Mouse (Mus musculus): ENCODE measurements around the gene Tdrd5. TPM values are rescaled to one million over a fixed set of nuclear protein-coding genes. Genes with fewer than 3 reads are reported as not detected.
A peak's percentile ranks its signal among the peaks of the same experiment; 100 is the strongest.
"Not testable (repeated sequence)": the region's sequence is repeated elsewhere in the genome, so short reads cannot be mapped to it uniquely, and the experiment has no call there.

The Tdrd5 gene
- not detected for total RNA-seq (2021)
- long read RNA-seq, experiment 1, result 0 reads
- long read RNA-seq, experiment 2, result 0 reads

GRCm38 (mm10) chr1:156302911-156303749, at the start of gene Tdrd5:
Gene Tdrd5, minus strand, starts transcription at chr1:156303664.
- intact Hi-C loops (cut with DNase I), result no loop called here
- TF ChIP-seq CTCF (IDR thresholded peaks at IDR 0.05), result no peak
- no peak within 1 kb of the TSS for H3K27ac ChIP-seq
- H3K4me3 ChIP-seq, result peak within 1 kb of the TSS; percentile 71
- DNase-seq, result peak; percentile 22

GRCm38 (mm10) chr1:156352466-156352865, 49.0 kb upstream of the Tdrd5 start:
- intact Hi-C loops (cut with DNase I), result no loop called here
- H3K4me3 ChIP-seq, result no peak overlapping the region
- DNase-seq, result no peak
- H3K27ac ChIP-seq, result no peak overlapping the region
- no peak for TF ChIP-seq CTCF (IDR thresholded peaks at IDR 0.05)

GRCm38 (mm10) chr1:156350441-156350840, 47.0 kb upstream of the Tdrd5 start:
- no peak overlapping the region for H3K27ac ChIP-seq
- no peak for DNase-seq
- intact Hi-C loops (cut with DNase I), result no loop called here
- H3K4me3 ChIP-seq, result no peak overlapping the region
- no peak for TF ChIP-seq CTCF (IDR thresholded peaks at IDR 0.05)

GRCm38 (mm10) chr1:156349031-156349430, 45.6 kb upstream of the Tdrd5 start:
- intact Hi-C loops (cut with DNase I), result no loop called here
- no peak overlapping the region for H3K4me3 ChIP-seq
- no peak for DNase-seq
- no peak for TF ChIP-seq CTCF (IDR thresholded peaks at IDR 0.05)
- H3K27ac ChIP-seq, result no peak overlapping the region

- no peak overlapping the region for H3K27ac ChIP-seq
- H3K4me3 ChIP-seq, result no peak overlapping the region
- intact Hi-C loops (cut with DNase I), result no loop called here
- DNase-seq, result no peak
- no peak for TF ChIP-seq CTCF (IDR thresholded peaks at IDR 0.05)
Observed at GRCm38 (mm10) chr1:156345633-156346032, 42.2 kb upstream of the Tdrd5 start.

GRCm38 (mm10) chr1:156344433-156344832, 41.0 kb upstream of the Tdrd5 start:
- no peak for TF ChIP-seq CTCF (IDR thresholded peaks at IDR 0.05)
- intact Hi-C loops (cut with DNase I), result no loop called here

GRCm38 (mm10) chr1:156340847-156341246, 37.4 kb upstream of the Tdrd5 start:
- intact Hi-C loops (cut with DNase I), result no loop called here

More at GRCm38 (mm10) chr1:156344433-156344832, 41.0 kb upstream of the Tdrd5 start:
- no peak overlapping the region for H3K27ac ChIP-seq
- H3K4me3 ChIP-seq, result no peak overlapping the region
- no peak for DNase-seq

GRCm38 (mm10) chr1:156323126-156323525, 19.7 kb upstream of the Tdrd5 start:
- no peak for TF ChIP-seq CTCF (IDR thresholded peaks at IDR 0.05)
- intact Hi-C loops (cut with DNase I), result no loop called here
- Histone ChIP-seq H3K4me3 (no peak overlapping the region), H3K27ac (no peak overlapping the region)
- DNase-seq, result no peak

More at GRCm38 (mm10) chr1:156340847-156341246, 37.4 kb upstream of the Tdrd5 start:
- Histone ChIP-seq H3K4me3 (no peak overlapping the region), H3K27ac (no peak overlapping the region)
- TF ChIP-seq CTCF (IDR thresholded peaks at IDR 0.05), result no peak
- DNase-seq, result no peak

GRCm38 (mm10) chr1:156310630-156311029, 7.2 kb upstream of the Tdrd5 start, which contains the start of gene Nphs2:
Gene Nphs2, plus strand, starts transcription at chr1:156310727.
- H3K4me3 ChIP-seq, result no peak within 1 kb of the TSS
- TF ChIP-seq CTCF (IDR thresholded peaks at IDR 0.05), result no peak
- intact Hi-C loops (cut with DNase I), result no loop called here
- DNase-seq, result no peak
- no peak within 1 kb of the TSS for H3K27ac ChIP-seq

GRCm38 (mm10) chr1:156308595-156308994, 5.1 kb upstream of the Tdrd5 start:
- TF ChIP-seq CTCF (IDR thresholded peaks at IDR 0.05), result no peak
- H3K4me3 ChIP-seq, result no peak overlapping the region
- DNase-seq, result no peak
- no peak overlapping the region for H3K27ac ChIP-seq
- intact Hi-C loops (cut with DNase I), result no loop called here

GRCm38 (mm10) chr1:156290016-156290415, 13.4 kb downstream of the Tdrd5 start:
- Histone ChIP-seq H3K27ac (no peak overlapping the region), H3K4me3 (no peak overlapping the region)
- no peak for TF ChIP-seq CTCF (IDR thresholded peaks at IDR 0.05)
- DNase-seq, result no peak
- intact Hi-C loops (cut with DNase I), result no loop called here

GRCm38 (mm10) chr1:156289222-156289587, 14.3 kb downstream of the Tdrd5 start:
- intact Hi-C loops (cut with DNase I); DNase-seq: not testable (repeated sequence)

GRCm38 (mm10) chr1:156288556-156289221, 14.8 kb downstream of the Tdrd5 start:
- no peak for DNase-seq
- H3K27ac ChIP-seq, result no peak overlapping the region
- no peak for TF ChIP-seq CTCF (IDR thresholded peaks at IDR 0.05)
- H3K4me3 ChIP-seq, result no peak overlapping the region
- intact Hi-C loops (cut with DNase I), result no loop called here

More at GRCm38 (mm10) chr1:156289222-156289587, 14.3 kb downstream of the Tdrd5 start:
- not testable (repeated sequence) for H3K27ac ChIP-seq, H3K4me3 ChIP-seq
